Mouse (Mus musculus): Measurements from ENCODE around the gene Dnajc4.

The Dnajc4 gene

GRCm38 (mm10) chr19:6992011-6992858 lies at the start of gene Dnajc4:
Gene Dnajc4, minus strand, starts transcription at chr19:6992572.
- peak; percentile 100 for DNase-seq

GRCm38 (mm10) chr19:7041171-7041570 lies 48.8 kb upstream of the Dnajc4 start:
- peak; percentile 73 for DNase-seq

GRCm38 (mm10) chr19:7040637-7041130 lies 48.3 kb upstream of the Dnajc4 start:
- no peak for DNase-seq

- DNase-seq, result peak; percentile 100
These were observed 47.7 kb upstream of the Dnajc4 start, which contains the start of gene Stip1 for GRCm38 (mm10) chr19:7039841-7040636. Gene Stip1, minus strand, starts transcription at chr19:7039967.

GRCm38 (mm10) chr19:7039088-7039720 lies 46.8 kb upstream of the Dnajc4 start:
- DNase-seq, result peak; percentile 81

- DNase-seq, result no peak
These were observed 41.6 kb upstream of the Dnajc4 start for GRCm38 (mm10) chr19:7034006-7034405.

GRCm38 (mm10) chr19:7029531-7029930 lies 37.2 kb upstream of the Dnajc4 start:
- DNase-seq, result peak; percentile 77

- DNase-seq, result peak; percentile 96
These were observed 27.9 kb upstream of the Dnajc4 start for GRCm38 (mm10) chr19:7020224-7020641.

- peak; percentile 98 for DNase-seq
These were observed 26.8 kb upstream of the Dnajc4 start, which contains the start of gene Fermt3 for GRCm38 (mm10) chr19:7019191-7019590. Gene Fermt3, minus strand, starts transcription at chr19:7019469.

GRCm38 (mm10) chr19:7018546-7018945 lies 26.2 kb upstream of the Dnajc4 start:
- DNase-seq, result peak; percentile 90

GRCm38 (mm10) chr19:7017541-7018457 lies 25.4 kb upstream of the Dnajc4 start:
- peak; percentile 93 for DNase-seq

GRCm38 (mm10) chr19:7014481-7015135 lies 22.2 kb upstream of the Dnajc4 start:
- peak; percentile 84 for DNase-seq

- DNase-seq, result peak; percentile 80
These were observed 21.6 kb upstream of the Dnajc4 start for GRCm38 (mm10) chr19:7013984-7014383.

- DNase-seq, result peak; percentile 81
These were observed 20.1 kb upstream of the Dnajc4 start for GRCm38 (mm10) chr19:7012426-7012825.

- peak; percentile 79 for DNase-seq
These were observed 14.7 kb upstream of the Dnajc4 start for GRCm38 (mm10) chr19:7006892-7007593.

- peak; percentile 88 for DNase-seq
These were observed 7.1 kb upstream of the Dnajc4 start for GRCm38 (mm10) chr19:6999360-7000063.

GRCm38 (mm10) chr19:6997721-6998290 lies 5.4 kb upstream of the Dnajc4 start:
- peak; percentile 94 for DNase-seq

GRCm38 (mm10) chr19:6996006-6996405 lies 3.6 kb upstream of the Dnajc4 start, which contains the start of the genes Nudt22 and Trpt1:
Gene Nudt22, minus strand, starts transcription at chr19:6996117.
Gene Trpt1, plus strand, starts transcription at chr19:6996131.
- DNase-seq, result peak; percentile 99
